Mouse (Mus musculus) forebrain, embryonic 11.5 days (tissue): ENCODE data around the gene Coa6. TPM values are rescaled to one million over a fixed set of nuclear protein-coding genes. Genes with fewer than 3 reads are reported as not detected.
"Not testable (repeated sequence)": the region's sequence is repeated elsewhere in the genome, so short reads cannot be mapped to it uniquely, and the experiment has no call there.

ENCODE experiments used
- ATAC-seq: fragments of 200-750 bp; cut with Nextera tagmentation; replicated peaks from 2 replicates; pipeline ENCODE4 v1.8.0; 2017; ENCODE audit warnings: moderate TSS enrichment; ENCODE audit not compliant: low FRiP score
- DNase-seq: peaks from one replicate; pipeline ENCODE4 v3.0.0-alpha.2; 2017; ENCODE audit warnings: low spot score
- H3K27ac ChIP-seq: fragments of 300-500 bp; sonication (generic); 2 replicates; pipeline ENCODE4 v1.5.1; 2014; ENCODE audit warnings: low read depth, low read length
- H3K27me3 ChIP-seq: fragments of 300-500 bp; sonication (generic); 2 replicates; pipeline ENCODE4 v1.6.1; 2014; ENCODE audit warnings: mild to moderate bottlenecking, low read length, mixed read lengths; ENCODE audit not compliant: control insufficient read depth, insufficient read depth
- H3K36me3 ChIP-seq: fragments of 300-500 bp; sonication (generic); 2 replicates; pipeline ENCODE4 v1.6.1; 2014; ENCODE audit warnings: mild to moderate bottlenecking, low read length, moderate library complexity, mixed read lengths; ENCODE audit not compliant: control insufficient read depth, insufficient read depth
- H3K4me1 ChIP-seq: fragments of 300-500 bp; sonication (generic); replicated peaks from 2 replicates; pipeline ENCODE4 v1.6.1; 2014; ENCODE audit warnings: low read length, mixed read lengths; ENCODE audit not compliant: control insufficient read depth, insufficient read depth
- H3K4me2 ChIP-seq: fragments of 300-500 bp; sonication (generic); 2 replicates; pipeline ENCODE4 v1.6.1; 2014; ENCODE audit warnings: low read depth, mild to moderate bottlenecking, low read length, moderate library complexity, mixed read lengths; ENCODE audit not compliant: severe bottlenecking
- H3K4me3 ChIP-seq: fragments of 300-500 bp; sonication (generic); 2 replicates; pipeline ENCODE4 v1.5.1; 2014; ENCODE audit warnings: low read depth, low read length
- H3K9ac ChIP-seq: fragments of 300-500 bp; sonication (generic); 2 replicates; pipeline ENCODE4 v1.6.1; 2014; ENCODE audit warnings: low read length
- H3K9me3 ChIP-seq: fragments of 300-500 bp; sonication (generic); 2 replicates; pipeline ENCODE4 v1.6.1; 2016; ENCODE audit warnings: low read length, mixed read lengths; ENCODE audit not compliant: control insufficient read depth
- WGBS: fragments of 180-500 bp; shearing (Covaris S2); extraction: QIAGEN DNeasy Blood & Tissue Kit; methylation state at CpG from one replicate; pipeline ENCODE4 v1.1.7; 2014; 5-methylcytosine and 5-hydroxymethylcytosine counted together
- polyA plus RNA-seq: library from polyadenylated mRNA; unstranded; fragments of >200 nt; fragmentation: Nextera tagmentation; extraction: Ambion mirVana; gene quantifications from 2 replicates; pipeline ENCODE4 v1.2.1, GENCODE M21; 2014

Coa6 gene
- polyA plus RNA-seq, 1 experiment from 2014 or later: 44.2 TPM

GRCm38 (mm10) chr8:126395917-126396316, 26.4 kb upstream of the Coa6 start:
- WGBS: 63% methylated on average over 5 of the region's 5 CpGs
- Histone ChIP-seq H3K9me3 (no peaks in the 10 kb centered on the region), H3K27me3 (no peaks in the 10 kb centered on the region), H3K4me1 (0 out of 2 replicates have a peak, but pooled peaks cover 1% of the 10 kb centered on the region), H3K9ac (no peak overlapping the region), H3K36me3 (no peaks in the 10 kb centered on the region), H3K27ac (no peak overlapping the region), H3K4me2 (no peak overlapping the region), H3K4me3 (no peak overlapping the region)
- ATAC-seq (no peak), DNase-seq (no peak)

GRCm38 (mm10) chr8:126398349-126398748, 24.0 kb upstream of the Coa6 start:
- Histone ChIP-seq H3K4me3 (no peak overlapping the region), H3K4me1 (0 out of 2 replicates have a peak, but pooled peaks cover 1% of the 10 kb centered on the region), H3K4me2 (no peak overlapping the region), H3K36me3 (no peaks in the 10 kb centered on the region), H3K27ac (no peak overlapping the region), H3K9me3 (no peaks in the 10 kb centered on the region), H3K27me3 (no peaks in the 10 kb centered on the region), H3K9ac (no peak overlapping the region)
- DNase-seq (no peak), ATAC-seq (no peak)
- WGBS: 75% methylated on average over 3 of the region's 3 CpGs

GRCm38 (mm10) chr8:126404550-126404949, 17.8 kb upstream of the Coa6 start:
- H3K9me3 ChIP-seq, H3K4me1 ChIP-seq, H3K27ac ChIP-seq, H3K27me3 ChIP-seq, ATAC-seq, H3K9ac ChIP-seq, H3K36me3 ChIP-seq, H3K4me3 ChIP-seq, H3K4me2 ChIP-seq, DNase-seq: not testable (repeated sequence)

GRCm38 (mm10) chr8:126405030-126405429, 17.3 kb upstream of the Coa6 start:
- no peak overlapping the region for H3K9ac ChIP-seq
- 79% methylated on average over 4 of the region's 4 CpGs for WGBS
- no peak overlapping the region for H3K4me2 ChIP-seq
- no peaks in the 10 kb centered on the region for H3K27me3 ChIP-seq
- H3K4me1 ChIP-seq: no peaks in the 10 kb centered on the region
- H3K9me3 ChIP-seq: no peaks in the 10 kb centered on the region
- H3K4me3 ChIP-seq: no peak overlapping the region
- DNase-seq (no peak), ATAC-seq (no peak)
- H3K36me3 ChIP-seq: no peaks in the 10 kb centered on the region
- no peak overlapping the region for H3K27ac ChIP-seq

- Histone ChIP-seq H3K27ac (no peak overlapping the region), H3K9me3 (no peaks in the 10 kb centered on the region), H3K4me1 (peaks cover 5% of the 10 kb centered on the region; the same call in 1 of the 2 replicates), H3K4me3 (no peak overlapping the region), H3K4me2 (no peak overlapping the region), H3K27me3 (no peaks in the 10 kb centered on the region), H3K36me3 (no peaks in the 10 kb centered on the region), H3K9ac (no peak overlapping the region)
- WGBS: 81% methylated on average over 3 of the region's 3 CpGs
- DNase-seq: no peak
- ATAC-seq: no peak
Measured at GRCm38 (mm10) chr8:126420834-126421233, 1.5 kb upstream of the Coa6 start.

- Histone ChIP-seq H3K4me2 (peak overlapping the region; percentile 84), H3K9me3 (no peaks in the 10 kb centered on the region), H3K36me3 (no peaks in the 10 kb centered on the region; the same call in 1 of the 2 replicates), H3K4me3 (peak overlapping the region; percentile 87), H3K27me3 (no peaks in the 10 kb centered on the region), H3K27ac (no peak overlapping the region), H3K4me1 (peaks cover 5% of the 10 kb centered on the region; the same call in 1 of the 2 replicates), H3K9ac (peak overlapping the region; percentile 83)
- 14% methylated on average over 9 of the region's 9 CpGs for WGBS
- peak; percentile 52 for ATAC-seq
- no peak for DNase-seq
Measured at GRCm38 (mm10) chr8:126422920-126423300, 595 bp downstream of the Coa6 start.

GRCm38 (mm10) chr8:126424163-126424562, 1.8 kb downstream of the Coa6 start:
- 96% methylated on average over 4 of the region's 4 CpGs for WGBS
- Histone ChIP-seq H3K4me3 (no peak overlapping the region), H3K27me3 (no peaks in the 10 kb centered on the region), H3K4me2 (no peak overlapping the region), H3K9ac (no peak overlapping the region), H3K27ac (no peak overlapping the region), H3K9me3 (no peaks in the 10 kb centered on the region), H3K36me3 (no peaks in the 10 kb centered on the region; the same call in 1 of the 2 replicates), H3K4me1 (peaks cover 5% of the 10 kb centered on the region; the same call in 1 of the 2 replicates)
- ATAC-seq (no peak), DNase-seq (no peak)

- ATAC-seq: no peak
- no peak overlapping the region for H3K9ac ChIP-seq
- 72% methylated on average over 1 of the region's 1 CpGs for WGBS
- H3K36me3 ChIP-seq: no peaks in the 10 kb centered on the region; the same call in 1 of the 2 replicates
- H3K27ac ChIP-seq: no peak overlapping the region
- peaks cover 5% of the 10 kb centered on the region; the same call in 1 of the 2 replicates for H3K4me1 ChIP-seq
- DNase-seq: no peak
- no peaks in the 10 kb centered on the region for H3K27me3 ChIP-seq
- no peak overlapping the region for H3K4me2 ChIP-seq
- H3K9me3 ChIP-seq: no peaks in the 10 kb centered on the region
- no peak overlapping the region for H3K4me3 ChIP-seq
Measured at GRCm38 (mm10) chr8:126424946-126425345, 2.6 kb downstream of the Coa6 start.

- Histone ChIP-seq H3K9me3 (no peaks in the 10 kb centered on the region), H3K27ac (no peak overlapping the region), H3K4me3 (no peak overlapping the region), H3K9ac (no peak overlapping the region), H3K36me3 (no peaks in the 10 kb centered on the region; the same call in 1 of the 2 replicates), H3K27me3 (no peaks in the 10 kb centered on the region), H3K4me1 (no peaks in the 10 kb centered on the region), H3K4me2 (no peak overlapping the region)
- DNase-seq (no peak), ATAC-seq (no peak)
- 96% methylated on average over 5 of the region's 5 CpGs for WGBS
Measured at GRCm38 (mm10) chr8:126429635-126430034, 7.3 kb downstream of the Coa6 start.
